Mouse (Mus musculus): ENCODE measurements at regions not wholly inside any gene's neighbourhood (a gene's known extent, or its start where the extent isn't known, plus 50 kb on each side); places are given as distances from the start of the nearest gene placed in this dataset.

DNA sequence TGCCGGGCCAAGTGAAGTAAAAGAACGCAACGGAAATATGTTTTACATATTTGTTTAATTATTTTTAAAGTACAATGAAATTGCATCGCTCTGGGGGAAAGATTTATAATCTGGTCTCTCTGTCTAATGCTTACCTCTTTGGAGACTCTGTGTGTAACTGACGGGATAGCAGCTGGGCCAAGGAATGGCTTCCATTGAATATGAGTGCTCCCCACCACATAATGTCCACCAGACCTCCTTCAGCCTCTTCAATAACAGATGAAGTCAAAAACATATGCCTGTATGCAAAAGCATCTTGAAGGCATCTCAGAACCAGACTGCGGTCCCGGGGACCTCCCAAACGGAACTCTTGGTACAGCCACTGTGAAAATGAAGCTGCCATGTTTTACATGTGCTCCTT is 531.0 kb downstream of the Zfp536 start:
- no peak for DNase-seq

DNA sequence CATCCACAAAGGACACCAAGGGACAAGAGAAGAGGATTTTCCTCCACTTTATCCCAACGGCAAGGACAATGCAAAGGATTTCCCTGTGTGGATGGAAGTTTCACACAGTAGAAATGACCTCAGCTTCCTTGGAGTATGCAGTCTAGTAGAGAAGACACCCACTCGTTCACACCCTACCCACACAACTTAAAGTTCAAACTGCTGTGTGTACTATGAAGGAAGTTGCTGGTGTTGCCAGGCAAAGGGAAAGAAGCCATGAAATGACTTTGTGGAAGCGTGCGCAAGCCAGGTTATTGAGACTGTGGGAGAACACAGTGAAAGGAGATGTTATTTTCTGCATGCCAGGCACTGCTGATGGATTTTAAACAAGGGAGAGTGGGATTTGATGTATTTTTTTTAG is 527.3 kb downstream of the Zfp536 start:
- no peak for DNase-seq

DNA sequence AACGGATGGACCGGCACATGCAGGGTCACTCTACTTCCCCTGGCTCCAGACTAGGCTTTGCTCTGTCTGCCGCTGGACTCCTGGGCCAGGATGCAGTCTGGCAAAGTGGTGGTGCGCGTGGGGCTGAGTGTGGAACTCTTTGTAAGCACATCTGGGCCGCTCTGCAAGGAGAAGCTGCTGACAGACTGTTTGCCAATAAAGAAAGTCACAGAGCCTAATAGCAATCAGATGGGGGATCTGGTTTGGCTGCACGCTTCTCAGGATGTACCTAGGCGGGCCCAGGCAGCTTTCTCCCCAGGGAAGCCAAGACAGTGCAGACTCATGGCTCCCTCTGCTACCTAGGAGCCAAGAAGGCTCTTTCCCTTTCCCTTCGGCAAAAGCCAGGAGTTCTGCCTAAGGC is 519.0 kb downstream of the Zfp536 start:
- DNase-seq, result no peak

DNA sequence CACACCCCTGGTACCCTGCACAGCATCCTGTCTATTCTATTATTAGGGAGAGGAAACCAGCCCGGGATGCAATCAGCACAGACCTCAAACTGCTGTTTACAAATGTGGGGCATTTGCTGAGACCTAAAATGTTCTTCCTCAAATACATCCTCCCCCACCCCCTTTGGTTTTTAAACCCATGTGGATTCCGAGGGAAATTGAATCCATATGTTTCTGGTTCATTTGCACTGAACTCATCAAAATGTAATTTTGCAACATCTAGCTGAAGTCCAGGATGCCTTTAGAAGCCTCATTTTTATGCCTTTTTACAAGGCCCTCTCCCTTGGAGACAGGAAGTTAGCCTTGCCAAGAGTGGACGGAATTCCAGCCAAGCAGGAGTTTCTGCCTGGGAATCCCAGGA is 517.6 kb downstream of the Zfp536 start:
- no peak for DNase-seq

DNA sequence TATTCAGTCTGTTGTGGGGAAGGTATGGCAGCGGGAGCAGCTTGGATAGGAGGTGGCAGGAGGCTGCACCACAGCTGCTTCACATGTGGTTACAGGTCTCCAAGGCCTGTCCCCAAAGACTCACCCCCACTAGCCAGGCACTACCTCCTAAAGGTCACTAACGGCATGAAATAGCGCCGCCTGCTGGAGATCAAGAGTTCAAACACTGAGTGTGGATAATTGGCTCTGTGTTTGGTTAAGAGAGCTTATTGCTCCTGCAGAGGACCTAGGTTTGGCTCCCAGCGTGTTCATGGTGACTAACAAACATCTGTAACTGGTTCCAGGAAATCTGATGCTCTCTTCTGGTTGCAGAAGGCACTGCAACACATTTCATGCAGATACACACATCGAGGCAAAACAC is 514.1 kb downstream of the Zfp536 start:
- peak in 1 of 2 experiments; percentile 15 for DNase-seq

DNA sequence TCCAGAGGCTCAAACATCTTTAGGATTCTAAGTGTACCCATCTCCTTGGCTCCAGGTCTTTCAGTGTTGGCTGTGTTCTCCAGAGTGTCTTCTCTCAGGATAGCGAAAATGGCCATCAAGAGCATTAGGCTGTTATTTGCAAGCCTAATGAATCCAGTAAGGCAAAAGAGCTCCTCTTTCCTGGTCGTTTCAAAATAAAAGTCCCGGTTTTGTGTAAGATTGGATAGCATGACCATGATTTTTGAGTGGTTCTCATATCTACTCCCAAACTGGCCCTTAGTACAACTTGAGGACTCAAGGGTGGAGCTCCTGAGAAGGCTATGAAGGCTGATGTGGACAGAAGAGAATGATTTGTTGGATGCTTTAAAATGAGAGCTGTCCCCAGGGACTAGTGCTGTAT is 510.6 kb downstream of the Zfp536 start:
- no peak for DNase-seq

DNA sequence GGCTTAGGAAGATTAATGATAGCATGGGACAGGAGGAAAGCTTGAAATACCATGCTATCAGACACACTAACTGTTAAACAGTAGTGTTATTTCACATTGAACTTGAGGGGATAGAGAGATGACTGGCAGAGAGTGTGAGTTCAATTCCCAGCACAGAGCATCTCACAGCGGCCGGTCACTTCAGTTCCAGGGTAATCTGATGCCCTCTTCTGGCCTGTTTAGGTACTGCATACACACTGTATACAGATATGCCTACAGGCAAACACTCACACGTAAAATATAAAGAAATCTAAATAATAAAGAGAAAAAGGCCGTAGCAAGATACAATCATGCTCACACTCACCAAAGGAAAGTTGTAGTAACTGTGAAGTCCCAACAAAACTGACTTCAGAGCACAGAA is 506.0 kb downstream of the Zfp536 start:
- peak in 1 of 2 experiments; percentile 33 for DNase-seq

DNA sequence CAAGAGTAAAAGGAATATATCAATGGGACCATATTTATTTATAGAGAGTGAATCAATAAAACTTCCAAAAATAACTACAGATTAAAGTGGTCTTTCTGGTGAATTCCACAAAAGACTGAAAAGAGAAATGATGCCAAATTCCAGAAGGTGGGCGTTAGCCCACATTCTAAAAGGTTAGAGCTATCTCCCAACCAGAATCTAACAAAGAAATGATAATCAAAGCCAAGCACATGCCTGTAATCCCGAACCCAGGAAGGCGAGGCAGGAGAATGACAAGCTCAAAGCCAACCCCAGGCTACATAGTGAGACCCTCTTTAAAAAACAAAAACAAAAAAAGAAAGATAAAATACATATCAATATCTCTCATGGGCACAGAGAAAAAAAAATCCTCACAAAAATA is 502.6 kb downstream of the Zfp536 start:
- no peak for DNase-seq

DNA sequence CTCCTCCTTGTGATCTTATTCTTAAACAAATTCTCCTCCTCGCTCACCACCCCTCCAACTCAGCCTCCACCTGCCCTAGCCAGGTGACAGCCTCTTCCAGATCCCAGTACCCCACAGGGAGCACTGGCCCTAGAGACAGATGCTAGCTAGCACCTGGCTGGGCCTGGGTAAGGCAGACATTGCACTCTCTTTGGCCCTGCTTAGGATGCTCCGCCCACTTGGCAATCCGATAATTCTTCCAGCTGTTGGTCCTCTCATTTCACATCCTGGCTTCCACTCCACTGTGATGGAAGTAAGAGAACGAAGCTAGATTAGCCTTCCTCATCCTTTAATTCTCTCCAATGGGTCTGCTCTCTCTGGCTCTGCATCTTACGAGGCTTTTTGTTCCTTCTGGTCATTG is 483.4 kb downstream of the Zfp536 start:
- DNase-seq, result peak in 1 of 2 experiments; percentile 30

DNA sequence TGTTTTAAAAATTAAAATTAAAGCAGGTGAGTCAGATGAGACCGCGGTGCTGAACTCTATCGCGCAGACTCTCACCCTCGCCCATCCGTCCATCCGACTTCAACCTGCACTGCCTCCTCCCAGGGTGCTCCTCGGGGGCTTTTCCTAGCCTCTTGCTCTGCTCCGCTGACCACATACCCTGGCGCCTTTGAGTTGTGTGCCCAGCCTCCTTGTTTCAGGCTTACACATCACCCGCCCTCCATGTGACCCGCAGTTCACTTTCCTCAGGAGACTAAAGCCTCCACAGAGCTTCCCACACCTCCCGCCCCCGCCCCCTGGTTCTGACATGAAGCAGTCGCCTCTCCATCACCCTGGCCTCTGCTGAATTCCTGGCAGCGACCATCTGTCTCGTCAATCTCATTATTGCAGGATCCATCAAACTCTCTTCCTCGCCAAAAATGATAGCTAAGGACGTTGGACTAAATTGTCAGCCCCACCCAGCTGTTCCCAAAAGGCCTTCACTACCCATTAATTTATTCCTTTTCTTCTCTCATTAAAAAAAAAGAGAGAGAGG is 482.9 kb downstream of the Zfp536 start:
- no peak for DNase-seq

DNA sequence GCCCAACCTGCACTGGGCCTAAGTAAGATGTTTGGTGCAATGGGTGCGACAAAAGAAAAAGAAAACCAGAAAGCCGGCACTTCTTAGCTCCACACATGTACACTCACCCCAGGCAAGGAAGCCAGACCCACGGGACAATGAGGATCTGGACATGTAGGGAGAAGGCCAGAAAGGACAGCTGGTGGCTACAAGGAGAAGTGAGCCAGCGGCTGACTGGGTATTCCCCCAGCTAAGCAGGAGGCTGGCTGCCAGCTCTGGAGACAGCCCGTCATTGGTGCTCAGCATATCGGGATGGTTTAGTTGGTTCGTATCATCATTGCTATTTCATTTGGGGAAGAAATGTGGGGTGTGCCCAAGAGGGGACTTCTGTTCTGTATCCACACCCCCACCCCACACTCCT is 481.7 kb downstream of the Zfp536 start:
- DNase-seq, result peak; percentile 59 to 65

DNA sequence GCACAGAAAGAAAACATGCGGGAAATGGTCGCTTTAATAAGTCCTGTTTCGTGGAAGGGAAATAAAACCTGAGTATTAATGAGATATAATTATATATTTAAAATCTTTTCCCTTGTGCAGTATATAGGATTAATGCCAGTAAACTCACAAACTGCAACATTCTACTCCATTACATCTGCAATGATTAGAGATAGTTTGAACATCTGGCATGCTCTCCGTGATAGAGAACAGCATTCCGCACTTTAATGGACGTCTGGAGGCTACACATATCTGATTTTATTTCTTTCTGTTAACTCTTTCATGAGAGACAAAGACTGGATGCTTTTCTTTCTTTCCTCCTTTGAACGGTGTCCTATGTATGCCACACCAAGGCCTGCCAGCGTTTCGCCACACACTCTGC is 480.9 kb downstream of the Zfp536 start:
- DNase-seq, result no peak

DNA sequence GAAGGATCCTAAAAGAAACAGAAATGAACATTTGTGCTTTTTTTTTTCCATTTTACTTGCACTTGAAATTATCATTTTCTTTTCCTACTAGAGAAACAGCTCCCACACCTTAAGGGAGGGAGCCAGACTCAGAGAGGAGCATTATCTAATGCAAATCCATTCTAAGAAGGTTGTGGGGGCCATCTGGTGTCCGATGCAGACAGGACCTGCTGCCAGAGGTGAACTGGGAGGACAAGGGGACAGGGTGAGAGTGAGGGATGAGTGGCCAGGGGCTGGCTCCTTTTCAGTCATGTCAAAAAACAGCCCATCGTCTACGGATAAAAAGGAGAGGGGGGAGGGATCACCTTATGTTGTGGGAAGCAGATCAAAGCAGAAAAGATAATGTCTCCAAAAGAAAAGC is 474.6 kb downstream of the Zfp536 start:
- peak; percentile 54 to 57 for DNase-seq

DNA sequence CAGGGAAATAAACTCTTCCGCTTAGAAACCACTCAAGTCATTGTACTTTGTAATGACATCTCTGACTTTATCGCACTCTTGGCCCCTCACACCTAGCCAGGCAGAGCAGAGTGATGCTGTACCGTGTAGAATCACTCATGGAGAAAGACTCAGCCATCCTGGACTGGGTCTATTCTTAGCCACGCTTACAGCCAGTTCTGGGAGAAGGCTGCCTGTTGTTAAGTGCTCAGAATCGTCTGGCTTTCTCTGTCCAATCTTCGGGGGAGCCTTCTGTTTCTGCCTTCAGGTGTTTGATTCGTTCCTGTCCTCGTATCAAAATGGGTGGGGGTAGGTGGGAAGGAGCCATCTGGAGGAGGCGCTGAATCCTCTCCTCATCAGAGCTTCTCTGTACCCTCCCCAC is 468.0 kb downstream of the Zfp536 start:
- DNase-seq, result peak in 1 of 2 experiments; percentile 19

DNA sequence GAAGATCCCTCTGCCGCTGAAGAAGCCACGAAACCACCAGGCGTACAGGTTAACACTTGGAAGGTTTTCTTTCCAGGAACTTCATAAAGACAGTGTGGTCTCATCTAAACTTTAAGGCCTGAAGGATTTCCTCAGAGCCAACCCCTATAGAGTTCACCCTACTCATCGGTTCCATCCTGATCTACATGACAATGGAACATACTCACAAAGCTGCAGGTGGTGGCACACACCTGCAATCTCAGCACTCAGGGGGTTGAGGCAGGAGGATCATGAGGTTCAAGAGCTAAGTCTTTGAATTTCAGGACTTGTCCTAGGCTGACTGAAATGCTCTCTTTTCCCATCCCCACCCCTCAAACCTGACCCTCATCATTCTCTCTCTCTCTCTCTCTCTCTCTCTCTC is 466.2 kb downstream of the Zfp536 start:
- DNase-seq, result no peak

DNA sequence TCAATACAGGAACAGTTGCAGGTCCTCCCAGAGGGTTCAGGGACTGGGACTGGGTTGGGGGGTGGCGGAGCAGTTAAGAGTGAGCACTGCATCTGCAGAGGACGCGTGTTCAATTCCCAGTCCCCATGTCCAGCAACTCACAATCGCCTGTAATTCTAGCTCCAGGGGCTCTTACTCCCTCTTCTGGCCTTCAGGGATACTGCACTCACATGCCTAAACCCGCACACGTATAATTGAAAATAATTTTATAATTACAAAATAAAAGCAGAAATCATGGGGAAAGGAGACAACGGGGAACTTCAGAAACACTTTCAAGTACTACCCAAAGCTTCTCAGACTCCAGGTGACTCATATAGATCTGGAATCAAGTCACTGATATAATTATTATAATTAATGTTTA is 448.8 kb downstream of the Zfp536 start:
- no peak for DNase-seq

DNA sequence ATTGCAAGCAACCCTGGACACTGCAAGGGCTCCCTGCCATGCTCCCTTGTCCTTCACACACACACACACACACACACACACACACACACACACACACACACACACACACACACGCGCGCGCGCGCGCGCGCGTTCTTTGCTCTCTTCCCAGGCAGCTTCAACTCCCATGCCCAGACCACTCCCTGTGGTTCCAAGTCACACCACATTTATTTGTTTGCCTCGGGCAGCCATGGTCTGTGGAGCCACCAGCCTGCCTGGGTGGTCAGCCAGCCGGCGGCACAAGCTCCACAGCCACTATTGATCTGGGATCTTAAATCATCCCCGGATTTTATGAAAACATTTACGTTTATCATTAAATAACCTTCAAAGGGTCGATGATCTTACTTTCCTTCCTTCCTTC is 440.0 kb downstream of the Zfp536 start:
- no peak for DNase-seq

DNA sequence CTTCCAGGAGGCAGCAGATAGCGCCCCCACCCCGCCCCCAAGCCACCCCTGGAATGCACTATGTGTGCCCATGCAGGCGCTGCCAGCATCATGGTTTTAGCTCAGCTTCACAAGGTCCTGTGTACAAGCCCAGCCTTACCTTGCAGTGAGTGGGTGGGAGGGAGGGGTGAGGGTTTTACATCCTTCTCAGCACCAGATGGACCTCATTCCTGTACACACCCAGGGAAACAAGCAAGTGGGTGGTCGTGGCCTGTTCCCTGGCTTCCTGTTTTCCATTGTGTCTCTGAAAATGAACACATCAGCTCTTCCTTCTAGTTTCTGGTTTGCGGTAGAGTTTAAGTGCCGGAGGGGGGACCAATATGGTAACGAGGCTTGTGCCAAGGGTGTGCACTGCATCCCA is 438.2 kb downstream of the Zfp536 start:
- DNase-seq, result no peak

DNA sequence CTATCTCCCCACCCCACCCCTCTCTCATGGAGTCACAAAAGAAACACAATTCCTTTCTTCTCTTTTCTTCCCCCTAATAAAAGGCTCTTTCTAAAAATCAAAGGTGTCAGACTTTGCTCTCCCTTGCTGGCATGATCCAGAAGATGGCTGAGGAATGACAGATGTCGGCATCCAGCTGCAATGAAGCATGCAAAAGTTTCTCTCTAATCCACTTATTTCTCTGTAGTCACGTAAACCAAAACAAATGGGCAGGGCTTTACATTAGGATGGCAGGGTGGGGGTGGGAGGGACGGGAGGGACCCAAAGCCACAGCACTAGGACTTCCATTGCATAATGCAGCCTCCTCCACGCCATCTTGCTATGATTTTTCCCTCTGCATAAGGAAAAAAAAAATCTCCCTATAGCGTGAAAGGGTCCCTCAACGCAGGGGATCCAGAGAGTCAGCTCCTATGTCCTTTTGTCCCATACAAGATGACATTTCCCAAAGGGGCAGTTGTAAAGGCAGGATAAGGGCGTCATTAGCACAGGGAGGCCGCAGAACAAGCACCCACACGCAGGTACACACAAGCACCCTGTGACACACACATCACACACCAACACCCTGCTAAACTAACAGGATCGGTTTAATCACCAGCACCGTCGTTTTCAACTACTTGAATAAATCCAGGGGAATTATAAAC is 437.1 kb downstream of the Zfp536 start:
- no peak for DNase-seq

DNA sequence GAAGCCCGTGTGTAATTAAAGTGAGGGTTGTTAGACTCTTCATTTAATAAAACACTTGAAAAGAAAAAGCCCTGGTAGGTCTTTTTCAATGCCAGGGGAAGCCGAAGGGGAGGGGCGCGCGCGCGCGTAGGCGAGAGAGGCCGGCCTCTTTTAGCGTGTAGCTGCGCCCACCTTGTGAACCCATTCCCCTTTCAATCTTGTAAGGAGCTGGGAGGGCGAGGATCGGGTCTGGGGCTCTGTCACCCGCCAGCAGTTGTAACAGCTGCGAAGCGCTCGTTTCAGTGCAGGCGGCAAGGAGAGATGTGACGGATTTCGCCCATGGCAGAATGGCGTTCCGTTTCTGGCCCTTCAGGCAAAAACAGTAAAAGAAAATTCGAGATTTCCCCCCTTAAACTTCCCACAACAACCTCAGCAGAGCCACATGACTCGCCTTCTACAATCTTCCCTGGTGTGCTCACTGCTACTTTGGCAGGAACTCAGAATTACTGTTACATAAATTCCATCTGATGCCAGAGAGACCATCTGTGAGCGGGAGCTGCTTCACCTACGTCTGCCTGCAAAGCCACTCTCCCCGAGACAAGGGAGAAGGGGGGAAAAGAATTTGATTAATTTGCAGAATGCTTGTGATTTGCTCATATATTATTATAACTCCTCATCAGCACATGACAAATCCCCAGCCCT is 436.4 kb downstream of the Zfp536 start:
- DNase-seq, result peak; percentile 77 to 93

DNA sequence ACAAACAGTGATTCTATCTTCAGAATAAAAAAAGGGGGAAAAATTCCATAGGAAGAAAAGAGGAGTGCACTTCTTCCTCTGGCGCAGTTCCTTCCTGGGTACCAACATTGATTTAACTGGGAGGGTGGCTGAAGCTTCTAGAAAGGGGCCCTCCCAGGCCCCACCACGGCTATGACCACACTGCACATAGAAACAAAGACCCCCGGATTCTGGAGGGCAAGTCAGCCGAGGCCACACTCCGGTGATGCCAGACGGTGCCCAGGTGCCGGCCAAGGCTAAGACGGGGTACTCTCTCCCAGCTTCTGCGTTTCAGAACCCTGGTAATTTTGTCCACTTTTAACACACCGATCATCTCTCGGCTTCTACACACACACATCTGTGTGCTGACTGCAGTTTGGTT is 435.8 kb downstream of the Zfp536 start:
- peak; percentile 65 to 71 for DNase-seq

DNA sequence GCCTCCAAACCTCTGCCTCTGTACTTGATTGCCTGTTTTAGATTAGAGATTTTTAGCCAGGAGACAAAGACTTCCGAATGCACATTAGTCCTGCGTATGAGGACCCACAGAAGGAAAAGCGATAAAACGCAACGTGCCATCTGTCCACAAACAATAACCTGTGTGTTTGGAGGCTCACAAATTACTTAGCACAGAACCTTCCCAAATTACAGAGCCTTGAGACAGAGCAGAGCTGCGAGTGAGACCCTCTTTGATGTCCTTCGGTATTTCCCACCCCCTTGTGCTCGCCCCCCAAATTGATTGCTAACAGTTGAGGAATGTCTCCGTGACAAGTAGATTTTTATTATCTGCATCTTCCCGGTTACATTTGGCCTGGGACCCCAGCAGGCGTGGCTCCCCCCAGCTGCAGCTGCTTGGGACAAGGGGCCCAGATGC is 435.4 kb downstream of the Zfp536 start:
- peak in 1 of 2 experiments; percentile 52 for DNase-seq

DNA sequence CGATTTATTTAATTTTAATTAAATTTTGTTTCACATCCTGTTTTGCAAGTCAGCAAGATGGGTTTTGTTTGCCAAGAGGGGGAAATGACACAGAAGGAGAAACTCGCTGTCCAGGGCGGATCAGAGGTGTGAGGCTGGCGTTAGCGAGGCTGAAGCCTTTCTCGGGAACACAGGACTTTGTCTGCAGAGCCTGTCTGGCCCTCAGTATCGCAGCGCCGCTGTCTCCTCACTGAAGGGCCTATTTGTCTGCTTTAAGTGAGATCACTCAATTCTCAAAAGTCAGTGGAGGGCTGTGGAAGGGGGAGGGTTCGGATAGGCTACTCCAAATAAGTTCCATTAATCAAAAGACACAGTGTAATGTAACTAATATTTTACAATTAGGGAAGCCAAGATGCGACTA is 430.8 kb downstream of the Zfp536 start:
- DNase-seq, result peak; percentile 58 to 66

DNA sequence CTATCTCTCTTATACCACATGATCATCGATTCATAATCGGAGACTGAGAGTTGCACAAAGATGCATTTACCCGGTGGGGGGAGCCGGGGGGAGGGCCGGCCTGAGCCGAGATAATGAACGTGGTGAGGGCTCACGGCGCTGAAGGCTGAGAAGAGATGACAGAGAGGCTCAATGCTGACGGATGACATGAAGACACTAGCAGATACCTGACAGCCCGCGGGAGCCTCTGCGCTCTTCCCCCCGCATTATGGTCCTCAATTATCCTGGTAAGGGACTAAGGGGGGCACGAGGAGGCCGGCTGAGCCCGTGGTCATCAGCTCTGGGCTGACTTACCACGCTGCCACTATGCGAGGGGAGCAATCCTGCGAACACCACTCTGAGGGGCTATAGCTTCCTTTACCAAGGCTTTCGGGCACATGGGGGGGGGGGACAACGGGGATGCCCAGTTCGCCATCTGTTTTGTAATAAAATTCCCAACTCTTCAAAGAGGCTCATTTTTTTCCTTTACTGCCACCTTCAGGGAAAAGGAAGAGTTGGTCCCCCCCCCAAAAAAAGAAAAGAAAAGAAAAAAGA is 430.3 kb downstream of the Zfp536 start:
- DNase-seq, result peak; percentile 51 to 61

Measured in cerebellum, postnatal 14 days (tissue).